Mouse (Mus musculus): Measurements from ENCODE around the gene Snn. TPM values are rescaled to one million over a fixed set of nuclear protein-coding genes. Genes with fewer than 3 reads are reported as not detected.
A peak's percentile ranks its signal among the peaks of the same experiment; 100 is the strongest.

Snn gene
- total RNA-seq, 4 experiments from 2014 or later, result 174 to 204 (median 186) TPM

DNA sequence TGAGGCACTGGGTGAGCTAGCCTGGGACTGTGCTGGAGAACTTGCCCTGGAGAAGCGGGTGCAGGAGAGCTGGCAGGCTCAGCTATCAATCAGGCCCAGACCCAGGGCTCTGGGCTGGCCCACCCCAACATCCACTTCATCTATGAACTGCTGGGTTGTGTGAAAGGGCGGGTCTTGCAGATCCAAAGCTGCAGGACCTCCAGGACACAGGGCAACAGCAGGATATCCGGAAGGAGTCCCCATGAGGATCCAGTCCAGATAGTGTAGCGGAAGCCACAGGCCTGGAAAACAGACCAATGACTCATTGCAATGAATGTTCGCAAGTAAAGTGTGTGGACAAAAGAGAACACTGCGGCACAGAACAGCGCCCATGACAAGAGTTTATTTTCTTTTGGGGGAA, 14.3 kb upstream of the Snn start:
- DNase-seq (ENCODE audit: low spot score in 2 of 2), result no peak

DNA sequence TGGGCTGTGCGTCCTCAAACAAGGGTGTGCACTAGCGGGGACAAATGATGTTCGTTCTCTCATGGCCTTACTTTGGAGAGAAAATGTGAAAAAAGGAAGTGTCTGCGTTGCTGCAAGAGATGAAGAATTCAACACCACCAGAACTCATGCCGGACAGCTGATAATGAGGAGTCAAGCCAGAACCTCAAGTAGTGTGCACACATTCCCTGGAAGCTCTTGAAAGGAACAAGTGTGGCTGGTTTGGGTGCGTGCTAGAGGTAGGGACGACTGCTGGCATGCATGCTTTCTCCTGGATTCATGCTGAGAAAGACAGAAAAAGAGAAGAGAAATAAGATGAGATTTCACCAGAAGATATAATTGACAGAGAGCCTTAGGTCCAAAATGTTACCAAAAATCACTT, 13.6 kb upstream of the Snn start:
- no peak for DNase-seq (ENCODE audit: low spot score in 2 of 2)

DNA sequence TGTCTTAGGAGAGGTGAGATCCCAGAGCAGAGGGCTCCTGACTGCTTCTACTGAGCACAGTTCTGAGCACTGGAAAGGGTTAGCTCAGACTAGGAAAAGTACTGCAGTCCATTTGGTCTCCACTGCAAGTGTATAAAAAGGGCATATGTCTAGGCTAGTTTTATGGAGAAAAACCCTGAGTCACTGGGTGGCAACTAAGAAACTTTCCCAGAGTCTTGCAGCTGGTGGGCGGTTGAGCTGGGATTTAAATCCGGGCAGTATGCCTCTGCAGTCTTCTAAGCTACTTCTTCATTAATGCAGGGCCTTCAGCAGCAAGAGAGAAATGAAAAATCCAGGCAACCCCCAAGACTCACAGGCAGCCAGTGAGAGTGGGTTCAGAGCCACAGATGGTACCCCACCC, 10.5 kb upstream of the Snn start:
- peak in 1 of 2 experiments; percentile 48 for DNase-seq (ENCODE audit: low spot score in 2 of 2)

DNA sequence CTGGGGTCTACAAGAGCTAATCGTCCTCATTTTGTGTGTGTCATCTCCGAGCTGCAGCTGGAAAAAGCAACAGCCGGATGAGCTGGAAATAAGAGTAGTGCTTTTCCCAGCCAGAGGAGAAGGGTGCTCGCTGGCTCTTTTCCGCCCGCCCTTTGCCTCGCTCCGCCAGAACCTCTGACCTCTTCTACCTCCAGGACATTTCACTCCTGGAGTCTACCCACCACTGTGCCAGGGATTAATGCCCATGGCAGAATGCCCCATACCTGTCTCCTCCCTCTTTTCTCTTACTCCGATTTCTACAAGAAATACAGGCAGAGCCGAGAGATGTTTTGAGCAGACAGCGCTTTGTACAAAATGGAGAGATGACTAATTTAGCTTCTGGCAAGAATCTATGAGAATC, 9.6 kb upstream of the Snn start:
- DNase-seq (ENCODE audit: low spot score in 2 of 2), result no peak

DNA sequence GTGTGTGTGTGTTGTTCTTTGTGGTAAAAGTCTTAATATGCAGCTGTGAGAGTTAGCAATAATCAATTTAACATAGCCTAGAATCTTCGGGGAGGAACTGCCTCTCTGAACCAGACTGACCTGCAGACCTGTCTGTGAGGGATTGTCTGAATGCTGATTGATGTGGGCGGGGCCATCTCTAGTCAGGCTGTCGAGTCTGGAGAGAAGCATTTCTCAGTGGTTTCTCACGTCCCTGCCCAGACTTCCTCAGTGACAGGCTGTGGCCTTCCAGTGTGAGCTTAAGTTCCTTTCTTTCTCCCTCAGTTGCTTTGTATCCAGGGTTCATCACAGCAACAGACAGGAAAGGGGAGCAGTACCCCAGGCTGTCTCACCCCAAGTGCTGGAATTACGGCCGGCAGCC, 6.3 kb upstream of the Snn start:
- DNase-seq (ENCODE audit: low spot score in 2 of 2), result no peak

DNA sequence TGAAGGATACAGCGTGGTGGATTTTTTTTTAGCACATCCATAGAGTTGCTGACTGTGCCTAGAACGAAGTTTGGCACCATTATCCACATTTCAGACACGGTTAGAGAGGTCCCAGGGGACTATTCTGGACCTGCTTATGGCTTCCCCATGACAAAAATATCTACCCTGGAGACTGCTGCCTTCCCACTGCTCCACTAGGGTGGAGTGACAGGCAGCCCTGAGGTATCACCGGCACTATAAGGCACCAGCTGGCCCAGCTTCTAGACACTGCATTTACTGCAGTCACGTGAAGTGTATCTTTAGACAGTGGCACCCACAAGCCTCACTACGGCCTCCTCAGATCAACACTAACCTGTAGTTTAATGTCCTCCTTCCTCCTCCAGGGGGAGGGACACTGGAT, 5.9 kb upstream of the Snn start:
- peak in 1 of 2 experiments; percentile 41 for DNase-seq (ENCODE audit: low spot score in 2 of 2)

DNA sequence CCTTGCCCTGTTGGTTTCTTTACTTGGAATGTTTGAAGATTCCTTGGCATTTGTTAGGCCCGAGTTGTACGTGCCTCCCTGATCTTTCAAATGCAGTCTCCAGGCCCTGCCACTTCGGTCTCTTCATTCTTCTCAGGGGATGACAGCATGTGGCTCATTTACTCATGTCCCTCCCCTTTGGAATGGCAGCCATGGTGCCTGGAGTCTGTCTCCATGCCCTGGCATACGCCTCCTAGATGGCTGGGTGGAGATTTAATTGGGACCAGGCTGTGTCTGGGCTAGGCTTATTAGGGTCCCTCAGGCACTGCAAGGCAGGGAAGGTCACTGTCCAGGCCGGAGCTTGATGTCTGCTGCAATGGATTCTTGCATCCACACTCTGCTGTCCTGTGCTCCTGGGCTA, 4.8 kb upstream of the Snn start:
- no peak for DNase-seq (ENCODE audit: low spot score in 2 of 2)

DNA sequence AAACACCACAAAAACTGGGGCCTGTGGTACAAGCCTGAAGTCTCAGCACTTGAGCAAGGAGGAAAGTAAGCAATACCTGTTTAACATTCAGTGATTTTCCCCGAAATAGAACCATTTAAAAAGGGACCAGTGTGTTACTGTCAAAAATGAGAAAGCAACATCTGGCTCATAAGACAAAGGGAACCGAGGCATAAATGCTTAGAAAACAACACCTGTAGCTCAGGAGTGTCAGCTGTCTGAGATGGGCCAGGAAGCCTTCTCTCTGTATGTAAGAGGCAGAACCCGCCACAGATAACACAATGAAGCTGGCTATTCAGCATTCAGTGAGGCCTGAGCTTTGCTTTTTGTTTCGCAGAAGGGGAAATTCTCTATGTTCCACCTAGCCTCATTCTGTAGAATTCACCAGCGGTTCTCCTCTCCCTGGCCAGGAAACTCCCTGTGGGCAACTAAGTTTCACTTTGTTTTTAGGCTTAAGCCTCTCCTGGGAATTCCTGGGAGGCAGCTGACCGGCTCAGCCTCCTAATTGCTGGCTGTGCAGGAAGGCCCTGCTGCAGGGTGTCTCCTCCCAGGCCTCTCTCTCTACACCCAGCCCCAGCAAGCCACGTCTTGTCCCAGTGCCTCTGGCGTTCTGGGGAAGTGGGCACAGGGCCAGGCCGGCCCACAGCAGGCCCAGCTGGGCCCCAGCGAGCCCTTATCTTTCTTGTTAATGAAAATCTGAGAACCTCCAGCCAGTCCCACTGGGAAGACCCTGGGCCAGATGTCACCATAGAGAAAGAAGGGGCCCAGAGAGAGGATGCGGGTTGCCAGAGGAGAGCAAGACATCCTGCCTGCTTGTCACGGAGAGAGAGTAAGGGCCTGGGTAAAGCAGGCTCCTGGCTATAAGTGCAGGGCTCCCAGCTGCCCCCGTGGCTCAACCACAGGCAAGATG, 2.3 kb downstream of the Snn start:
- peak in 1 of 2 experiments; percentile 49 for DNase-seq (ENCODE audit: low spot score in 2 of 2)

DNA sequence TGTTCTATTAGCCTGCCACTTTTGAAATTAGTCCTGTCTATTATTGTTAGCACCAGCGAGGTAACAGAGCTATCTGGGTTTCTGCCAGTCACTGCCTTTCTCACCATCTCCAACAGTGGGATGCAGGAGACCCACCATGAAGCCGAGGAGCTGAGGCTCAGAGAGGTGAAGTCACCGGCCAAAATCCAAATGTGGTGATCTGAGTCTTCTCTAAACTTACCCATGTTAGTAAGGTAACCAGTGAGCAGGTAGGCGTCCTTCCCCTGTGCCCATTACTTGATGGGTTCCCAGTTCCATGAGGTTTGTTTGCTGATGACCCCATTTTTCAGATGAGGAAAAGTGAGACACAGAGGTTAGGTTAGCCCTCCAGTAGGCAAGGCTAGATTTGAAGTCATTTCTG, 3.6 kb downstream of the Snn start:
- DNase-seq (ENCODE audit: low spot score in 2 of 2), result no peak

DNA sequence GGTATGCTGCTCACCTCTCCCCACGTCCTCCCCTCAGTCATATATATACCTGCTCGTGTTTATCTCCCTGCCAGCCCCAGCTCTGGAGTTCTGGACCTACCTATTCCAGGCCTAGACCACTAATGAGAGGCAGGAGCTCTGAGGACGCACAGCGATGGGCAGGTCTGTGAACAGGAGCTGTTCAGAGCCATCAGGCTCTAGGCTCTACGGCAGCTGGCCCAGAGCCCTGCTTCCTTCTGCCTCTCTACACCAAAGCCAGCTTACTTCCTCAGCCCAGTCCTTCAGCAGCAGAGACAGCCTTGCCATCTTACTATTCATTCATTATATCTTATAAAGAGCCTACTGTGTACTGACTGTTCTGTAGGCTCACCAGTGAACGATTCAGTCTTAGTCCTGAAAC, 4.0 kb downstream of the Snn start:
- DNase-seq (ENCODE audit: low spot score in 2 of 2), result no peak

DNA sequence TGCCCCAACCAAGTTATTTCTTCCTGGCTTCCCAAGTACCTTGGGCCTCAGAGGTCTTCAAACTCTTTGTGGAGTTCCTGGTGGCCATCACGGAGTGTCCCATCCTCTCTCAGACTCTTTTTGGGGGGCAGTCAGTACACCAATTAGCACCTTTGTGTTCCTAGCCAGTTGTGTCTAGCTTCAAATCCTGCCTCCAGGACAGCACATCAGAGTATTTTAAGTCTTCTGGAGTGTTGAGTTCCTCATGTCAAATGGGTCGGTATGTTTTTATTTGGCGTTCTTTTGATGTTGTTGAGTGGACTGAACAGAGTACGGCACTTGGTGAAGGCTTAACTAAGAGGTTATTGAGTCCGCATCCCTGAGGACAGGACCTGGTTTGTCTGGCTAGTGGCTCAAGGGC, 4.7 kb downstream of the Snn start:
- no peak for DNase-seq (ENCODE audit: low spot score in 2 of 2)

DNA sequence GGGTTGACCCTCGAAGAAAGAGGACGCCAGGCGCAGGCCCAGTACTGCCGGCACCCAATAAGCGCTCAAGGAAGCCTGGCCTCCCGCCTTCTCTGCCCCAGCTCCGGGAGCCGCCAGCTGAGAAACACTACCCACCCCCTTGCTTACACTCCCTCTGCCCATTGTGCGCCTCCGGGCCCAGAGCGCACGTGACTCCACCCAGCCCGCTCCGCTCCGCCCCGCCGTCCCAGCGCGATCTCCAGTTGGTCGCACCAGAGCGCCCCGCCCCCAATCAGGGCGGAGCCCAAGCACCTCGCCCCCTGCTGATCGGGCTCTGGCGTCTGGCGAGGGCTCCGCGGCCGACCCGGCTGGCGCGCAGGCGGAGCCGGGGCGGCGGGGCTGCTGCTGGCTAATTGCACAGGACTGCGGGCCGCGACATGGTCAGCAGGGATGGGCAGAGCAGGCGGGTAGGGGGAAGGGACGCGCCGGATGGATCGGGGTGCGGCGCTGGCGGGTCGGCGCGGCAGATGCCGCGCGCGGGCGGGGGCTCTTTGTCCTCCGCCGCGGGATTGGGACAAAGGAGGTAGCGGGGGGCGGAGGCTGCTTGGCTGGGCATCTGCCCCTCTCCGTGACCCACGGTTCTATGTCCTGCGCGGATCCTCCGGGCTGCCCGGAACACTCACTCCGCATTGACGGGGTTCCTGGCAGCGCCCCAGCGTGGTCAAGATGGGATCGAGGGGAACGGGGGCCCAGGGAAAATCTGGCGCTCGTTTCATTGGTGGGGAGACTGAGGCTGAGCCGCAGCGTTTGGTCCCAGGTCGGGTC, 5.5 kb downstream of the Snn start, which contains the start of gene Litaf:
Gene Litaf (minus strand): TSS at position 129 of the 804 bp plus-strand sequence.
- peak; percentile 87 to 98 for DNase-seq (ENCODE audit: low spot score in 2 of 2)

DNA sequence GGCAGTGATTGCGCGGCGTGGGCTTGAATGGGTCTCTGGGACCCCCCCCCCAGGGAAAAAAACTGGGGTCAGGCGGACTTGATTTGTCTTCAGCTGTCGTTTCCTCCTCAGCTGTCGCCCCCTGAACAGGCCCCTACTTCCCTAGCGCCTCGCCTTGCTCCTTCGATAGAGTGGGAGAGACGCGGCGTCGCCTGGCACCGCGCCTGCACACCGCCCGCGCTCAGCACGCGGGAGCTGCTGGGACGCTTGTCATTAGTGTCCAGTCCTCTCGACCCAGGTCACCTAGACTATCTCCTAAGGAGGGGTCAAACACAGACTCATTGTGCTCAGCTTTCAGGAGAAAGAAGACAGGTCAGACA, 6.1 kb downstream of the Snn start:
- DNase-seq (ENCODE audit: low spot score in 2 of 2), result no peak

DNA sequence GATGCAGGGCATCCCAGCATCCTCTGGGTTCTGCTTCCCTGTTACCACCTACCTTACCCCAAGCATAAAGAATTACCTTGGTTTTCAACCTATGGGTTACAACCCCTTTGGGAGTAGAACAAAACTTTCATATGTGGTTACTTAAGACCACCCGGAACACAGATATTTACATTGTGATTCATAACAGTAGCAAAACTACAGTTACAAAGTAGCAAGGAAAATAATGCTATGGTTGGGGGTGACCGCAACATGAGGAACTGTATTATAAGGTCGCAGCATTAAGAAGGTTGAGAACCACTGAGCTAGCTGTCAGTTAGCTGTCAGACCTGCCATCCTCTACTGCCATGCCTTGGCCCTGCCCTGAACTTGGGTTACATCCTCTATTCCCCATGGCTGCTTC, 7.9 kb downstream of the Snn start:
- no peak for DNase-seq (ENCODE audit: low spot score in 2 of 2)

DNA sequence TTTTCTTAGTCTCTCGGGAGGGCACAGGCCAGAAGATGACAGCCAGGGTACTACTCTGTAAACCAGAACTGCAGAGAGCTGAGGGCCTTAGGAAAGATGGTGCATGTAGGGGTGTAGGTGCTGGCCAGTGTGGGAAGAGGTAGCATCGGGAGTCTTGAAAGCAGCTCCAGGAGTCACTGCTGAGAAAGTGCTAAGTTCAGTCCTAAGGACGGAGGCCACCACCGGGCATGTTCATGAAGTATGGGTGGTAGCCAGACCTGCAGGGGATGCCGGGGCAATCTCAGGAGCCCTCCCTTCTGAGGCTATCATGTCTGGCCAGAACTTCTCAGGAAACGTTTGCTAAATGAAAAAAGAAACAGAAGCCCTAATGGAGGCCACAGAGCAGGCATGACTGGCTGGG, 8.5 kb downstream of the Snn start:
- no peak for DNase-seq (ENCODE audit: low spot score in 2 of 2)

DNA sequence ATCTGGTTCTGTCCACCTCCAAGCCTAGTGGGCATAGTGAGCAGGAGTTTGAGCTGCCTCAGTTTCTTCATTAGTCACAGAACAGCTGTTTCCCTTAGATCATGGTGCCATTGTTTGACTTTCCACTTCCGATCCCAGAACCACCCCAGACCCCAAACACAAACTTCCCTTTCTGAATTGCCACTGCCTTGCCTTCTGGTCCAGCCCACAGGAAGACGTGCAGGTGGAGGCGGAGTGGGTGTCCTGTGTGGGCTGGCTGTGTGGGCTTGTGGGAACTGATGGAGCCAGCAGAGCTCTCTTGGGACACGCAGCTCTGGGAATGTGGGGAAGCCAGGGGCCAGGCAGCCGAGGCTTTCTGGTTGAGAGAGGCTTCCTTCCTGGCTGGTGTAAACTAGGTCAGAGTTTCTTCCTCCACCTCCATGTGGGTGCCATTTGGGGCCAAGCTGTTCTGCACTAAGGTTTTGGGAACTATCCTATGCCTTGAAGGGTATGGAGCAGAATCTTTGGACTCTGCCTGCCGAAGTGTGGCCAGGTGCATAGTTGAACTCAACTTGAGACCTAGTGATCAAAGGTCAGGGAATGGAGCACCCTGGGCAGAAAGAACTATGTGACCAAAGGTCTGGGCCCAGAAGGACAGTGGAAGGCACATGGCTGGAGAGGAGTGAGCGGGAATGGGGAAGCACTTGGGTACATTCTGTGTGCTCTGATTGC, 9.1 kb downstream of the Snn start:
- no peak for DNase-seq (ENCODE audit: low spot score in 2 of 2)

DNA sequence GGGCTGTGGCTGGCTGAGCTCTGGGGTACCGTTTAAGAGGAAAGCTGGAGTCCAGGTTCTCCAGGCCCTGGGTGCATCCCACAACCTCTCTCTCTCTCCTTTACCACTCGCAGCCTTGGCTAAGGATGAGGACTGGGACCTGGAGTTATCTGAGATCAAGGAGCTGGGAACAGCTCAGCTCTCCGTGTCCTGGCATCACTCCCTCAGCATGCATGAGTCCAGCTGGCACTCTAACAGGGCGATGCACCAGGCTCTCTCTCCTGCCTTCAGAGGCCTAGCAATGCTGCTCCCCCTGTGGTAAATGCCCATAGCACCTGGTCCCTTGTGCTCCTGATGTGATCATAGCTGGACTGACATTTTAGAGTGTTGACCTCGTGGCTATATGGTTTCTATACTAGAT, 10.4 kb downstream of the Snn start:
- DNase-seq (ENCODE audit: low spot score in 2 of 2), result no peak

DNA sequence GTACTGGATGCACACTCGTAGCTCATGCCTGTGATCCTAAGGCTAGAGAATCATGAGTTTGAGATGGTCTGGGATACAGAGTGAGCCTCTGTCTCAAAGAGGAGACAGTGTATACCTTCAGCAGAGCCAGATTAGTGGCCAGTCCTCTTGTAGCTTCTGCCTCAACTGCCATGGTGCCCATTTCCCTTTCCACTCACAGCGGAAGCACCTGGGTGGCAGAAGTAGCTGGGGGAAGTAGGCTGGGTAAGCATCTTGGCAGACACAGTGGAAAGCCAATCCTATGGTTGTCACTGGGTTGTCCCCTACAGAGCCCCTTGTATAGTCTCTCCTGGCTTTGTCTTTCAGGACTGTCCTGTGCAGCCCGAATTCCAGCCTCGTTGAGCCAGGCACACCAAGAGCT, 11.1 kb downstream of the Snn start:
- no peak for DNase-seq (ENCODE audit: low spot score in 2 of 2)

DNA sequence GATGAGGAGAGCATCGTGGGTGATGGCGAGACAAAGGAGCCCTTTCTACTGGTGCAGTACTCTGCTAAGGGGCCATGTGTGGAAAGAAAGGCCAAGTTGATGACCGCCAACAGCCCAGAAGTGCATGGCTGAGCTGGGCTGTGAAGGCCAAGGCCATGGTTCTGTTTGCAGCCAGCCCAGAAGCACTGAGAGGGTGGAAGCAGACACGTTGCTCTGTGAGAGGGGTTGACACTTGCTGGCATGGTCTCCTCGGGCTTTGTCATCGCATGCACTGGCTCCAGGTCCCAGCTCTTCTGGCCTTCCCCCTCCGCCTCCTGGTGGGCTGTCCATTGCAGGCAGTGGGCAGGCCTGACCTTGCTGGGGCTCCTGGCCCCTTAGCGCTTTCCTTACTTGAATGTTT, 11.7 kb downstream of the Snn start:
- DNase-seq (ENCODE audit: low spot score in 2 of 2), result no peak

DNA sequence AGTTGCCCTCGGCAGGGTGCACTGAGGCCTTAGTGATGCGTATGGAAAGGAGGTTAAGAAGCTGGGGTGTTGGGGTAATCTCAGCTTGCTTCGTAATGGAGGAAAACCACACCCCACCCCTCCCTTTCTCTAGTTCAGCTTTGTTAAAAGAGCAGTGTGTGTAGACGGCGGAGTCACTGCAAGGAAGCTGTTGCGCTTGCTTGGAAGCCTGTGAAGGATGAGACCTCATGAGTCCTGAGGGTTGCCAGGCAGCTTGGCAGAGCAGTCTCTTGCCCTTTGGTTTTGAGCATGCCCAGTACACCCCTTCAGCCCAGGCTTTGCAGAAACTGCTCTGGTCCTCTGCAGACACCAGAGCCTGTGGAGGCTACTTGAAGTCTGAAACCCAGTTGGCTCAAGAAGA, 12.3 kb downstream of the Snn start:
- DNase-seq (ENCODE audit: low spot score in 2 of 2), result no peak

DNA sequence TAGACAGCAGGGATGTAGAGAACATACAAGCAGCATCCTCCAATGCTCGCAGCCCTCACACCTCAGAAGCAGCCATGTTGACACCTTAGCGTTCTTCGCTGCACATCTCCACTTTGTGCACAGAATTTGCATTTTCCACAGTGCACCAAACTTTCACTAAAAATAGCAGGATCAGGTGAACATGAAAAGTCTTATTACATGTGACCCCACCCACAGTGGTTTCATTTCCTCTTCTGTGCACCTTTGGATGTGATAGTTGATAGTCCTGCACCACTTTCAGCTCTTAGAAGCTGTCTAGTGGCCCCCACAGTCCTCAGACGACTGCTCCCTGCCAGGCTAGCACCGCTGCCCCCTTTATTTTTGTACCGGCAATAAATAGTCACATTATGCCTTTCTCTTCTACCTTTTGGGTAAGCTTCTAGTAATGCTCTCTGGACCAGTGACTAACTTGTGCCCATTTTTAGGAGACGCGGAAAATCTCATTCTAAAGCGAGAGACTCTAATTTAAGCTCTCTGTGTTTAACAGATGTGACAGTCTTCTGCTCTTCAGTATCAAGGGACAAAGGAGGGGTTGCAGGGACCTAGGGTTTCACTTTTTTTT, 17.0 kb downstream of the Snn start:
- DNase-seq (ENCODE audit: low spot score in 2 of 2), result no peak
